Mouse (Mus musculus): ENCODE measurements around the gene Plekha8. TPM values are rescaled to one million over a fixed set of nuclear protein-coding genes. Genes with fewer than 3 reads are reported as not detected.

The Plekha8 gene
- polyA plus RNA-seq, 2 experiments: 1.7 to 2.6 TPM

DNA sequence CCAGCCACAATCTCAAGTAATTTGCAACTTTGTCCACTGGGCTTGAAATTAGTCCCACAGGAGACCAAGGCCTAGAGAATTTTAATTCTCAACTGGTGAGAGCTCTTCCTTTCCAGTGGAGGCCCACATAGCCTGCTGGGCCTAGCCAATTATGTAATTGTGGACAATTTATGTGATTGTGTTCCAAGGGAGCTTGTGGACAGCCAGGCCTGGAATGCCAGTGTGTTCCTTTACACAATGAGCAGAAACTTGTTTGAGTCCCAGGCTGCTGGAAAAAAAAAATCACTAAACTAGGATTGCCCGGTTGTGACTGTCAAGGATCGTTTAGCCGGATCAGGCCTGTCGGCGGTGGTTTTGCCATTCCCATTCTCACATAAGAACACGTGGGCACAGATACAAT lies 98.4 kb downstream of the Plekha8 start:
- Histone ChIP-seq H3K27me3 (ENCODE audit: control insufficient read depth, insufficient read depth, low read length) (no peaks in the 10 kb centered on the region), H3K36me3 (replicated peaks; ENCODE audit: control insufficient read depth, insufficient read depth, low read depth) (no peaks in the 10 kb centered on the region), H3K9ac (replicated peaks) (no peak overlapping the region), H3K4me2 (ENCODE audit: low read depth) (no peak overlapping the region), H3K4me1 (replicated peaks; ENCODE audit: control insufficient read depth in 2 of 2, insufficient read depth in 2 of 2, low read length in 1 of 2) (no peaks in the 10 kb centered on the region), H3K27ac (no peak overlapping the region), H3K9me3 (ENCODE audit: control insufficient read depth, low read length) (no peaks in the 10 kb centered on the region), H3K4me3 (ENCODE audit: insufficient read depth in 1 of 2, low read depth in 2 of 2, low read length in 2 of 2) (no peak overlapping the region)
- 75% methylated on average over 6 of the region's 6 CpGs for WGBS (ENCODE audit: insufficient replicate concordance)
- DNase-seq (ENCODE audit: low read depth in 3 of 3, low spot score in 3 of 3) (no peak), ATAC-seq (ENCODE audit: insufficient read depth) (no peak)
- TF ChIP-seq EP300 (IDR thresholded peaks at IDR 0.05; ENCODE audit: low read depth) (no peak), CTCF (IDR thresholded peaks at IDR 0.05; ENCODE audit: low read depth) (no peak)

Other genes with a start within 250 kb of the Plekha8 start
- 0.16 and 0.19 TPM in 2 replicates for gene Wipf3, start 165.5 kb upstream of the Plekha8 start, polyA plus RNA-seq (2012; rRNA removed)
- 0.09 TPM in 2 replicates for gene Wipf3, start 165.5 kb upstream of the Plekha8 start, polyA plus RNA-seq (2014; fragmentation: Nextera tagmentation; extraction: Ambion mirVana)
- 0.10 and 0.13 TPM in 2 replicates for gene Scrn1, start 28.6 kb upstream of the Plekha8 start, polyA plus RNA-seq (2012; rRNA removed)
- 0.08 and 0.24 TPM in 2 replicates for gene Scrn1, start 28.6 kb upstream of the Plekha8 start, polyA plus RNA-seq (2014; fragmentation: Nextera tagmentation; extraction: Ambion mirVana)
- 2.5 and 3.5 TPM in 2 replicates for gene Fkbp14, start 2.2 kb downstream of the Plekha8 start, polyA plus RNA-seq (2012; rRNA removed)
- 3.7 and 4.0 TPM in 2 replicates for gene Fkbp14, start 2.2 kb downstream of the Plekha8 start, polyA plus RNA-seq (2014; fragmentation: Nextera tagmentation; extraction: Ambion mirVana)
- 0.26 and 0.47 TPM in 2 replicates for gene Mturn, start 86.5 kb downstream of the Plekha8 start, polyA plus RNA-seq (2012; rRNA removed)
- 0.75 and 0.81 TPM in 2 replicates for gene Mturn, start 86.5 kb downstream of the Plekha8 start, polyA plus RNA-seq (2014; fragmentation: Nextera tagmentation; extraction: Ambion mirVana)
- 2.5 and 3.3 TPM in 2 replicates for gene Znrf2, start 221.8 kb downstream of the Plekha8 start, polyA plus RNA-seq (2012; rRNA removed)
- 2.1 and 2.2 TPM in 2 replicates for gene Znrf2, start 221.8 kb downstream of the Plekha8 start, polyA plus RNA-seq (2014; fragmentation: Nextera tagmentation; extraction: Ambion mirVana)

Measured in liver, embryonic 14.5 days (tissue).